Mouse (Mus musculus) ES-Bruce4 (cell line): ENCODE measurements at regions not wholly inside any gene's neighbourhood (a gene's known extent, or its start where the extent isn't known, plus 50 kb on each side); places are given as distances from the start of the nearest gene placed in this dataset.

ENCODE experiments used
- H3K27ac ChIP-seq: 2 replicates; pipeline ENCODE4 v1.5.1; 2012; ENCODE audit warnings: low read length, inconsistent platforms; ENCODE audit not compliant: insufficient read depth
- H3K27me3 ChIP-seq: 2 replicates; pipeline ENCODE4 v1.6.1; 2012; ENCODE audit warnings: mild to moderate bottlenecking, low read length, inconsistent platforms; ENCODE audit not compliant: control insufficient read depth, poor library complexity, insufficient read depth, severe bottlenecking
- H3K36me3 ChIP-seq: 2 replicates; pipeline ENCODE4 v1.6.1; 2012; ENCODE audit warnings: inconsistent platforms, mild to moderate bottlenecking, low read length, moderate library complexity; ENCODE audit not compliant: control insufficient read depth, poor library complexity, insufficient read depth, severe bottlenecking
- H3K4me1 ChIP-seq: one replicate; pipeline ENCODE4 v1.8.1; 2011; ENCODE audit warnings: low read length; ENCODE audit not compliant: control insufficient read depth, insufficient read depth
- H3K4me3 ChIP-seq: 2 replicates; pipeline ENCODE4 v1.5.1; 2011; ENCODE audit warnings: low read depth, mild to moderate bottlenecking, low read length
- H3K9ac ChIP-seq: 2 replicates; pipeline ENCODE4 v1.6.1; 2012; ENCODE audit warnings: low read depth, mild to moderate bottlenecking, inconsistent platforms; ENCODE audit not compliant: poor library complexity, severe bottlenecking
- H3K9me3 ChIP-seq: replicated peaks from 2 replicates; pipeline ENCODE4 v1.6.1; 2012; ENCODE audit warnings: mild to moderate bottlenecking, low read length, inconsistent platforms; ENCODE audit not compliant: control insufficient read depth, poor library complexity, insufficient read depth, severe bottlenecking
- CTCF ChIP-seq: IDR thresholded peaks from one replicate; pipeline ENCODE4 v1.8.1; 2011; ENCODE audit warnings: low read depth, low read length
- EP300 ChIP-seq: IDR thresholded peaks from 2 replicates; pipeline ENCODE4 v1.6.1; 2011; ENCODE audit warnings: low read depth, low read length; ENCODE audit not compliant: insufficient read depth
- POLR2A ChIP-seq: IDR thresholded peaks from one replicate; pipeline ENCODE4 v1.8.1; 2011; ENCODE audit warnings: low read length; ENCODE audit not compliant: insufficient read depth

- Histone ChIP-seq H3K27ac (no peak overlapping the region), H3K9me3 (no peaks in the 10 kb centered on the region), H3K4me1 (no peaks in the 10 kb centered on the region), H3K36me3 (no peaks in the 10 kb centered on the region), H3K4me3 (no peak overlapping the region), H3K27me3 (no peaks in the 10 kb centered on the region), H3K9ac (no peak overlapping the region)
- TF ChIP-seq EP300 (no peak), CTCF (no peak), POLR2A (no peak)
Measured at GRCm38 (mm10) chr15:7623026-7623425, 187.6 kb upstream of the Gdnf start.

- TF ChIP-seq POLR2A = no peak
- no peak for TF ChIP-seq CTCF
- TF ChIP-seq EP300 = no peak
- H3K9ac ChIP-seq = no peak overlapping the region
- no peak overlapping the region for H3K27ac ChIP-seq
- no peaks in the 10 kb centered on the region for H3K4me1 ChIP-seq
- no peaks in the 10 kb centered on the region for H3K9me3 ChIP-seq
- H3K27me3 ChIP-seq = no peaks in the 10 kb centered on the region
- H3K36me3 ChIP-seq = no peaks in the 10 kb centered on the region
- no peak overlapping the region for H3K4me3 ChIP-seq
Measured at GRCm38 (mm10) chr15:7624689-7625472, 185.8 kb upstream of the Gdnf start.

GRCm38 (mm10) chr15:7629826-7630225, 180.8 kb upstream of the Gdnf start:
- H3K4me1 ChIP-seq = no peaks in the 10 kb centered on the region
- no peaks in the 10 kb centered on the region for H3K27me3 ChIP-seq
- no peak overlapping the region for H3K9ac ChIP-seq
- H3K9me3 ChIP-seq = no peaks in the 10 kb centered on the region
- no peaks in the 10 kb centered on the region for H3K36me3 ChIP-seq
- no peak overlapping the region for H3K27ac ChIP-seq
- TF ChIP-seq EP300 (no peak), POLR2A (no peak), CTCF (no peak)
- no peak overlapping the region for H3K4me3 ChIP-seq

GRCm38 (mm10) chr15:7635234-7635633, 175.4 kb upstream of the Gdnf start:
- no peaks in the 10 kb centered on the region for H3K36me3 ChIP-seq
- no peak for TF ChIP-seq POLR2A
- no peak for TF ChIP-seq EP300
- no peak for TF ChIP-seq CTCF
- H3K9ac ChIP-seq = no peak overlapping the region
- no peak overlapping the region for H3K27ac ChIP-seq
- no peaks in the 10 kb centered on the region for H3K9me3 ChIP-seq
- no peaks in the 10 kb centered on the region for H3K27me3 ChIP-seq
- H3K4me3 ChIP-seq = no peak overlapping the region
- no peaks in the 10 kb centered on the region for H3K4me1 ChIP-seq

- Histone ChIP-seq H3K27ac (no peak overlapping the region), H3K9ac (no peak overlapping the region), H3K4me1 (no peaks in the 10 kb centered on the region), H3K9me3 (no peaks in the 10 kb centered on the region), H3K27me3 (no peaks in the 10 kb centered on the region), H3K36me3 (no peaks in the 10 kb centered on the region), H3K4me3 (no peak overlapping the region)
- no peak for TF ChIP-seq CTCF
- no peak for TF ChIP-seq POLR2A
- no peak for TF ChIP-seq EP300
Measured at GRCm38 (mm10) chr15:7639444-7639843, 171.2 kb upstream of the Gdnf start.

GRCm38 (mm10) chr15:7642075-7642474, 168.6 kb upstream of the Gdnf start:
- TF ChIP-seq POLR2A (no peak), CTCF (no peak), EP300 (no peak)

More at GRCm38 (mm10) chr15:7642075-7642474, 168.6 kb upstream of the Gdnf start:
- no peaks in the 10 kb centered on the region for H3K9me3 ChIP-seq
- H3K4me3 ChIP-seq = no peak overlapping the region
- no peak overlapping the region for H3K9ac ChIP-seq
- no peaks in the 10 kb centered on the region for H3K27me3 ChIP-seq
- no peaks in the 10 kb centered on the region for H3K36me3 ChIP-seq
- H3K27ac ChIP-seq = no peak overlapping the region
- H3K4me1 ChIP-seq = no peaks in the 10 kb centered on the region
